Mouse (Mus musculus): ENCODE data around the gene Taar2. TPM values are rescaled to one million over a fixed set of nuclear protein-coding genes. Genes with fewer than 3 reads are reported as not detected.

Taar2 gene
- polyA plus RNA-seq, 1 experiment from 2014 or later = not detected

GRCm38 (mm10) chr10:23949508-23950005 is 11.2 kb downstream of the Taar2 start, which contains the start of gene Taar3:
Gene Taar3, plus strand, starts transcription at chr10:23949558.
- no peaks in the 10 kb centered on the region for H3K36me3 ChIP-seq
- ATAC-seq (replicated peaks; ENCODE audit: insufficient number of reproducible peaks, insufficient read depth, low FRiP score, low read depth) = no peak
- no peaks in the 10 kb centered on the region for H3K9me3 ChIP-seq (replicated peaks)
- H3K27ac ChIP-seq = no peak within 1 kb of the TSS
- no peaks in the 10 kb centered on the region for H3K4me1 ChIP-seq (replicated peaks)
- H3K4me3 ChIP-seq = no peak within 1 kb of the TSS
- no peak within 1 kb of the TSS for H3K9ac ChIP-seq
- WGBS = 87% methylated on average over 16 of the region's 16 CpGs
- H3K4me2 ChIP-seq = no peak within 1 kb of the TSS
- H3K27me3 ChIP-seq = no peaks in the 10 kb centered on the region

GRCm38 (mm10) chr10:23951714-23952113 is 13.3 kb downstream of the Taar2 start:
- Histone ChIP-seq H3K27ac (no peak overlapping the region), H3K4me2 (no peak overlapping the region), H3K27me3 (no peaks in the 10 kb centered on the region), H3K9ac (no peak overlapping the region), H3K36me3 (no peaks in the 10 kb centered on the region), H3K4me3 (no peak overlapping the region), H3K4me1 (replicated peaks) (no peaks in the 10 kb centered on the region), H3K9me3 (replicated peaks) (no peaks in the 10 kb centered on the region)
- no peak for ATAC-seq (replicated peaks; ENCODE audit: insufficient number of reproducible peaks, insufficient read depth, low FRiP score, low read depth)
- 80% methylated on average over 6 of the region's 6 CpGs for WGBS

DNA sequence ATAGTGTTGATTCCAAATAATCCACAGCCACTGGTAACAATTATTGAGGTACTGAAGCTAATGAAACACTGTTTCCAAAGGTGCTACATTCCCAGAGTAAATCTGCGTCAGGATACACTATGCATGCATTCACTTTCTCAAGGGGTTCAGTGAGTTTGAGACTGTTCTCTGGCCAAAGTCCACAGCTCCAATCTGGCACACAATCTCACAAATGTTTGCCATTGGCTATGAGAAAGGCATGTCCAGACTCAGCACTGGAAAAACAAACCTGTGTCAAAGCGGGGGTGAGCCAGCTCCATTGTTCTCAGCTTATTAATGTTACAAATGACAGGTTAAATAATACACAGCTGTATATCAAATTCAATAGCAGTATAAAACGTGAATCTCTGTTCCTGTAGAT is 20.7 kb downstream of the Taar2 start:
- no peaks in the 10 kb centered on the region for H3K9me3 ChIP-seq (replicated peaks)
- no peaks in the 10 kb centered on the region for H3K27me3 ChIP-seq
- H3K27ac ChIP-seq = no peak overlapping the region
- 54% methylated on average over 3 of the region's 3 CpGs for WGBS
- no peak for ATAC-seq (replicated peaks; ENCODE audit: insufficient number of reproducible peaks, insufficient read depth, low FRiP score, low read depth)
- H3K36me3 ChIP-seq = no peaks in the 10 kb centered on the region
- no peak overlapping the region for H3K4me3 ChIP-seq
- no peak overlapping the region for H3K9ac ChIP-seq
- H3K4me1 ChIP-seq (replicated peaks) = no peaks in the 10 kb centered on the region
- no peak overlapping the region for H3K4me2 ChIP-seq

DNA sequence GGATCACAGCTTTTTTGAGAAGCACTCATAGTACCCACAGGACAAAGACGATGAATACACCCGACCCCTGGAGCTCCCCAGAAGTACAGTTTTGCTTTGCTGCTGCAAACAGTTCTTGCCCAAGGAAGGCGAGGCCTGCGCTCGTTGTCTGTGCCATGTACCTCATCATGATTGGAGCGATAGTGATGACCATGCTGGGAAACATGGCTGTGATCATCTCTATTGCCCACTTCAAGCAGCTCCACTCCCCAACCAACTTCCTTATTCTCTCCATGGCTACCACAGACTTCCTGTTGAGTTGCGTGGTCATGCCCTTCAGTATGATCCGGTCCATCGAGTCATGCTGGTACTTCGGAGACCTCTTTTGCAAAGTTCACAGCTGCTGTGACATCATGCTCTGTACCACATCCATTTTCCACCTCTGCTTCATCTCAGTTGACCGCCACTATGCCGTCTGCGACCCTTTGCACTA is 22.1 kb downstream of the Taar2 start, which contains the start of gene Taar4:
TSS of gene Taar4 (plus strand) at position 51 of the 472 bp plus-strand sequence.
- H3K4me1 ChIP-seq (replicated peaks) = no peaks in the 10 kb centered on the region
- no peaks in the 10 kb centered on the region for H3K27me3 ChIP-seq
- no peaks in the 10 kb centered on the region for H3K36me3 ChIP-seq
- no peak within 1 kb of the TSS for H3K9ac ChIP-seq
- H3K27ac ChIP-seq = no peak within 1 kb of the TSS
- no peak within 1 kb of the TSS for H3K4me2 ChIP-seq
- H3K9me3 ChIP-seq (replicated peaks) = no peaks in the 10 kb centered on the region
- no peak for ATAC-seq (replicated peaks; ENCODE audit: insufficient number of reproducible peaks, insufficient read depth, low FRiP score, low read depth)
- 92% methylated on average over 13 of the region's 13 CpGs for WGBS
- no peak within 1 kb of the TSS for H3K4me3 ChIP-seq

GRCm38 (mm10) chr10:23963444-23963843 is 25.1 kb downstream of the Taar2 start:
- no peak overlapping the region for H3K4me3 ChIP-seq

DNA sequence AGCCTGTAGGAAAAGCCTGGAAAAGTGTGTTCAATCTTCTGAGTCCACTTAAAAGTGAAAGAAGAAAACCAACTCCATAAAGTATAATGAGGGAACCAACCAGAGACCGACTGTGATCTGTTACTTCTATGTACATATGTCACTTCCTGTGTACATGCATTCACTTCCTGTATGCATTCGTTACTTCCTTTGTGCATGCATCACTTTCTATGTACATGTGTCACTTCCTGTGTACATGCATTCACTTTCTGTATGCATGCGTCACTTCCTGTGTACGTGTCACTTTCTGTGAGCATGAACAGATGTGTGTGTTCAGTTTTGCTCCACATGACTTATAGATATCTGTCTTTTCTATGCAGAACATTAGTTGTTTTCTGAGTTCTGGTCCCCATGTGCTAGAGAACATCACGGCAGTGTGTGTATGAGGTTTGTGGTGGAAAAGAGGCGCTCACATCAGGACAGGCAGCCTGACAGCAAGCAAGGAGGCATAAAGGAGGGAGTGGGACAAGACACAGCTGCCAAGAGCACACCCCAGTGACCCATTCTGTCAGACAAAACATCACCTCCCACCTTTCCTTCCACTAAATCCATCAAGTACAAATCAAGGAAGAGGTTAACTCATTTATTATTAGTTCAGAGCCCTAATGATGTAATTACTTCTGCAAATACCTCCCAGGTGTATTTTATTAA is 26.7 kb downstream of the Taar2 start:
- Histone ChIP-seq H3K4me2 (no peak overlapping the region), H3K9ac (no peak overlapping the region), H3K9me3 (replicated peaks) (no peaks in the 10 kb centered on the region), H3K4me1 (replicated peaks) (no peaks in the 10 kb centered on the region), H3K4me3 (no peak overlapping the region), H3K27me3 (no peaks in the 10 kb centered on the region), H3K27ac (no peak overlapping the region), H3K36me3 (no peaks in the 10 kb centered on the region)
- ATAC-seq (replicated peaks; ENCODE audit: insufficient number of reproducible peaks, insufficient read depth, low FRiP score, low read depth) = no peak
- 78% methylated on average over 6 of the region's 6 CpGs for WGBS

More at GRCm38 (mm10) chr10:23963444-23963843, 25.1 kb downstream of the Taar2 start:
- H3K9ac ChIP-seq = no peak overlapping the region
- no peaks in the 10 kb centered on the region for H3K36me3 ChIP-seq
- H3K4me2 ChIP-seq = no peak overlapping the region
- H3K27me3 ChIP-seq = no peaks in the 10 kb centered on the region
- H3K27ac ChIP-seq = no peak overlapping the region
- H3K4me1 ChIP-seq (replicated peaks) = no peaks in the 10 kb centered on the region
- 0 out of 2 replicates have a peak, but pooled peaks have one; percentile 47 for ATAC-seq (replicated peaks; ENCODE audit: insufficient number of reproducible peaks, insufficient read depth, low FRiP score, low read depth)
- WGBS = 33% methylated on average over 3 of the region's 3 CpGs
- no peaks in the 10 kb centered on the region for H3K9me3 ChIP-seq (replicated peaks)

GRCm38 (mm10) chr10:23970656-23971165 is 32.3 kb downstream of the Taar2 start, which contains the start of gene Taar5:
Gene Taar5, plus strand, starts transcription at chr10:23970706.
- Histone ChIP-seq H3K4me1 (replicated peaks) (no peaks in the 10 kb centered on the region), H3K27ac (no peak within 1 kb of the TSS), H3K9ac (no peak within 1 kb of the TSS), H3K9me3 (replicated peaks) (no peaks in the 10 kb centered on the region), H3K4me2 (no peak within 1 kb of the TSS), H3K4me3 (no peak within 1 kb of the TSS), H3K36me3 (no peaks in the 10 kb centered on the region), H3K27me3 (no peaks in the 10 kb centered on the region)
- 83% methylated on average over 11 of the region's 11 CpGs for WGBS
- no peak for ATAC-seq (replicated peaks; ENCODE audit: insufficient number of reproducible peaks, insufficient read depth, low FRiP score, low read depth)

DNA sequence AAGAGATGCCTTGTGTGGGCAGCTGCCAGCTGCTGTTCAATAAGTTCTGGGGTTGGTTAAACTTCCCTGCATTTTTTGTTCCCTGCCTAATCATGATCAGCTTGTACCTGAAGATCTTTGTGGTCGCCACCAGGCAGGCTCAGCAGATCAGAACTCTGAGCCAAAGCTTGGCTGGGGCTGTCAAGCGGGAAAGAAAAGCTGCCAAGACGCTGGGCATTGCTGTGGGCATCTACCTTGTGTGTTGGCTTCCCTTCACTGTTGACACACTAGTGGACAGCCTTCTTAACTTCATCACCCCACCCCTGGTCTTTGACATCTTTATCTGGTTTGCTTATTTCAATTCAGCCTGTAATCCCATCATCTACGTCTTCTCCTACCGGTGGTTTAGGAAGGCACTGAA is 32.9 kb downstream of the Taar2 start:
- H3K4me1 ChIP-seq (replicated peaks) = no peaks in the 10 kb centered on the region
- no peaks in the 10 kb centered on the region for H3K36me3 ChIP-seq
- no peak for ATAC-seq (replicated peaks; ENCODE audit: insufficient number of reproducible peaks, insufficient read depth, low FRiP score, low read depth)
- H3K4me2 ChIP-seq = no peak overlapping the region
- no peak overlapping the region for H3K27ac ChIP-seq
- WGBS = 77% methylated on average over 5 of the region's 5 CpGs
- H3K4me3 ChIP-seq = no peak overlapping the region
- no peak overlapping the region for H3K9ac ChIP-seq
- no peaks in the 10 kb centered on the region for H3K27me3 ChIP-seq
- no peaks in the 10 kb centered on the region for H3K9me3 ChIP-seq (replicated peaks)

DNA sequence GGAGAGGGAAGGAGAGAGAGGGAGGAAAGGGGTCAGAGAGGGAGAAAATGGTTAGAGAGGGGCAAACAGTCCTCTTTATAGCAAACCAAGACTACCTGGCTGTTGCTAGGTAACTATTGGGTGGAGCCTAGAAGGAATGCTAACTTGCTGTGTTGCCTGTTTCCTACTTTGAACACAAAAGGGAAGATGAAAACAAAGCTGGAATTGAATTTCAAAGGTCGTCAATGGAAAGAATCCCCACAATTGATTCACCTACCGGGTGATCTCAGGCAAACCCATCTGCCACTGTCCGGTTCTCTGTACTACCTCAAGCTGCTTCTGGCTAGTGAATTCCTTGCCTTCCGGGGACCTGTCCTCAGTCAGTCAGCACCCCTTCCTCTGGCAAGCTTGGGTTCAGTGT is 39.6 kb downstream of the Taar2 start:
- Histone ChIP-seq H3K27me3 (no peaks in the 10 kb centered on the region), H3K27ac (no peak overlapping the region), H3K9ac (no peak overlapping the region), H3K4me3 (no peak overlapping the region), H3K36me3 (no peaks in the 10 kb centered on the region), H3K4me2 (no peak overlapping the region), H3K4me1 (replicated peaks) (no peaks in the 10 kb centered on the region), H3K9me3 (replicated peaks) (no peaks in the 10 kb centered on the region)
- 58% methylated on average over 4 of the region's 4 CpGs for WGBS
- ATAC-seq (replicated peaks; ENCODE audit: insufficient number of reproducible peaks, insufficient read depth, low FRiP score, low read depth) = no peak

DNA sequence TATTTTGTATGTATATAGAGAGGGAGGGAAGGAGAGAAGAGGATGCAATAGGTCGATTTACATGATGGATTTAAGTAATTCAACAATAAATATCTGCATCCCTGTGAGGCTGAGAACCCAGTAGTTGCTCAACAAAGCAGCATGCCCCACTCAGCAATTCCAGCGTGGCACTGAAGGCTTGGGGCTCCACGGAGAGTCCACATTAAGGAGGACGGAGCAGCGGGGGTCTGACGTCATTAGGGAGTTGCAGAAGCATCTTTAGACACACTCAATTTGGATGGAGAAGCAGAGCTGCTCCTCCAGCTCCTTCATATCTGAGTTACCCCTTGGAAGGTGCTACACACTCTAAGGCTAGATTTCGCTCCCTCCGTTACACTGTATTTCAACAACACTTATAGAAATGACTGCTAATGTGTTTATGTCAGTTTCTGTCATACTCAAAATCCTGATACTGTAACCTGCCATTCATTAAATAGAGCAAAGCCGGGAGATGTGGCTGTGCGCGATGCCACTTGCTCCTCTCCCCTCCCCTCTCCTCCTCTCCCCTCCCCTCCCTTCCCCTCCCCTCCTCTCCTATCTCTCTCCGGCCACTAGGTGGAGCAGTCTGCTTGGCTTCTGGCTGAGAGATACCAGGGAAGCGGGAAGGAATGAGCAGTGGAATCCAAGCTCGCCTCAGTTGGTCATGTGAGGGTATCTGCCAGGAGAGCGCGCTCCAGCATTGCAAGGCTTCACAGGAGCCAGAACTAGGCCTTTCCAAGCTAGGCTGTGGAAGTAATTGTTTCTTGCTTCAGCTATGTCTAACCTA is 40.7 kb downstream of the Taar2 start:
- Histone ChIP-seq H3K4me3 (no peak overlapping the region), H3K9me3 (replicated peaks) (no peaks in the 10 kb centered on the region), H3K9ac (no peak overlapping the region), H3K4me2 (no peak overlapping the region), H3K27me3 (no peaks in the 10 kb centered on the region), H3K27ac (no peak overlapping the region), H3K36me3 (no peaks in the 10 kb centered on the region), H3K4me1 (replicated peaks) (no peaks in the 10 kb centered on the region)
- no peak for ATAC-seq (replicated peaks; ENCODE audit: insufficient number of reproducible peaks, insufficient read depth, low FRiP score, low read depth)
- 41% methylated on average over 16 of the region's 16 CpGs for WGBS

DNA sequence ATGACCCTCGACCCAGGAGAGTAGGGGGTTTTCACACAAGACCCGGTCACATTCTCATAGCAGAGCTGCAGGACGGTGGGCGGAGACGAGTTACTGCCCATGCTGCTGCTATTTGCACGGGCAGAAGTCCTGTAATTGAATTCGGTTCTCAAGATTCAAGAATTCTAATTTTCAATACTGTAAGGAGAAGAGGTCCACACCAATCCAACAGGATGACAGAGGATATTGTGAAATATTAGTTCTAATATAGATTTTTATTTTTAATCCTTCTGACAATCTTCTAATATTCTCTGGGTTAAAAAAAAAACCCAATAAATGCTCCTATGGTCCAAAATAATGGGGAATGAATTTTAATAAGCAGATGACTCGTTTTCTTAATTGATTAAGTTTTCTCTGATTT is 47.2 kb downstream of the Taar2 start, which contains the start of gene Taar6:
TSS of gene Taar6 (minus strand) at position 101 of the 400 bp plus-strand sequence.
- no peak within 1 kb of the TSS for H3K4me2 ChIP-seq
- no peak within 1 kb of the TSS for H3K27ac ChIP-seq
- H3K36me3 ChIP-seq = no peaks in the 10 kb centered on the region
- no peaks in the 10 kb centered on the region for H3K9me3 ChIP-seq (replicated peaks)
- H3K4me3 ChIP-seq = no peak within 1 kb of the TSS
- WGBS = 70% methylated on average over 8 of the region's 8 CpGs
- no peak within 1 kb of the TSS for H3K9ac ChIP-seq
- no peak for ATAC-seq (replicated peaks; ENCODE audit: insufficient number of reproducible peaks, insufficient read depth, low FRiP score, low read depth)
- no peaks in the 10 kb centered on the region for H3K4me1 ChIP-seq (replicated peaks)
- no peaks in the 10 kb centered on the region for H3K27me3 ChIP-seq

Measured in heart, embryonic 15.5 days (tissue).